Mouse (Mus musculus) heart, adult 18-20 months (tissue): Measurements from ENCODE around the gene Hmces. TPM values are rescaled to one million over a fixed set of nuclear protein-coding genes. Genes with fewer than 3 reads are reported as not detected.
"Not testable (repeated sequence)": the region's sequence is repeated elsewhere in the genome, so short reads cannot be mapped to it uniquely, and the experiment has no call there.

Experiments
- DNase-seq, 2 experiments: peaks; one replicate each; pipeline ENCODE4 v3.0.0; 2021 to 2022; ENCODE audit warnings: mixed read lengths in 1 of 2
- microRNA-seq, 2 experiments: library from miRNA; unstranded; fragments of <30 nt; microRNA quantifications; one replicate each; pipeline ENCODE4 v1.2.0; 2022
- total RNA-seq, 2 experiments: library from RNA; stranded (reverse); gene quantifications; 2 replicates each; pipeline ENCODE4 v1.2.3; 2021

Gene Hmces
- total RNA-seq, 2 experiments from 2014 or later = 10.8 to 12.2 TPM

GRCm38 (mm10) chr6:87914326-87915102 is 779 bp downstream of the Hmces start:
- DNase-seq = peak; percentile 40 to 67

- peak in 1 of 2 experiments; percentile 34 for DNase-seq
Measured at GRCm38 (mm10) chr6:87915939-87916338, 2.2 kb downstream of the Hmces start.

- no peak for DNase-seq
Measured at GRCm38 (mm10) chr6:87921201-87921600, 7.5 kb downstream of the Hmces start.

- DNase-seq = no peak
Measured at GRCm38 (mm10) chr6:87923624-87924023, 9.9 kb downstream of the Hmces start.

GRCm38 (mm10) chr6:87935037-87935436 is 21.3 kb downstream of the Hmces start:
- peak; percentile 57 to 77 for DNase-seq

- peak in 1 of 2 experiments; percentile 15 for DNase-seq
Measured at GRCm38 (mm10) chr6:87937178-87937788, 23.5 kb downstream of the Hmces start.

- no peak for DNase-seq
Measured at GRCm38 (mm10) chr6:87938941-87939340, 25.2 kb downstream of the Hmces start.

GRCm38 (mm10) chr6:87942179-87942578 is 28.4 kb downstream of the Hmces start:
- no peak for DNase-seq

- not testable (repeated sequence) for DNase-seq
Measured at GRCm38 (mm10) chr6:87962457-87962856, 48.7 kb downstream of the Hmces start.

GRCm38 (mm10) chr6:87970041-87970440 is 56.3 kb downstream of the Hmces start:
- no peak for DNase-seq

- no peak for DNase-seq
Measured at GRCm38 (mm10) chr6:87979728-87980127, 66.0 kb downstream of the Hmces start.

- no peak for DNase-seq
Measured at GRCm38 (mm10) chr6:87980374-87981029, 66.8 kb downstream of the Hmces start.

GRCm38 (mm10) chr6:87981030-87981485 is 67.3 kb downstream of the Hmces start:
- DNase-seq = no peak

- DNase-seq = peak; percentile 52 to 65
Measured at GRCm38 (mm10) chr6:87981547-87982256, 68.0 kb downstream of the Hmces start, which contains the start of gene H1fx. H1fx (minus strand) TSS chr6:87981637.

- DNase-seq = no peak
Measured at GRCm38 (mm10) chr6:87982506-87982905, 68.8 kb downstream of the Hmces start.

Small RNAs within 50 kb of the gene (microRNA-seq; reads per million reads assigned to microRNA genes)
- gene Gm47286 = 0 to 1.5 reads per million in 2 experiments

Other genes with a start within 250 kb of the Hmces start
- 1 to 10 TPM; 2.2 to 3.0 TPM for gene Aplf, start 241.7 kb upstream of the Hmces start, total RNA-seq
- 1 to 10 TPM in 1 of 2 experiments, under 1 TPM in 1; 0.94 to 1.3 TPM for gene Efcc1, start 183.1 kb upstream of the Hmces start, total RNA-seq
- 1 to 10 TPM; 1.2 TPM for gene Gp9, start 135.9 kb upstream of the Hmces start, total RNA-seq
- gene Rab43, start 101.8 kb upstream of the Hmces start, total RNA-seq = 10 to 100 TPM in 1 of 2 experiments, 1 to 10 TPM in 1; 7.6 to 10.2 TPM
- 1 to 10 TPM in 1 of 2 experiments, under 1 TPM in 1; 0.74 to 1.3 TPM for gene Gm45140, start 78.1 kb upstream of the Hmces start, total RNA-seq
- 10 to 100 TPM; 21.1 to 23.9 TPM for gene Isy1, start 75.1 kb upstream of the Hmces start, total RNA-seq
- gene Cnbp, start 62.8 kb upstream of the Hmces start, total RNA-seq = 100 to 1,000 TPM; 335 to 351 TPM
- 10 to 100 TPM; 38.9 to 39.3 TPM for gene Copg1, start 26.1 kb upstream of the Hmces start, total RNA-seq
- 1 to 10 TPM in 1 of 2 experiments, under 1 TPM in 1; 0.94 to 1.1 TPM for gene H1fx, start 67.7 kb downstream of the Hmces start, total RNA-seq
- gene Rab7, start 131.3 kb downstream of the Hmces start, total RNA-seq = 100 to 1,000 TPM; 271 to 283 TPM
- 100 to 1,000 TPM; 104 to 108 TPM for gene Rpn1, start 170.5 kb downstream of the Hmces start, total RNA-seq